Mouse (Mus musculus) testis, adult 2 months (tissue): Measurements from ENCODE around the gene Npas3.

Experiments
- CTCF ChIP-seq: fragments of 200-500 bp; IDR thresholded peaks from 2 replicates; pipeline ENCODE4 v1.5.1; 2012; ENCODE audit warnings: low read depth, mild to moderate bottlenecking, inconsistent platforms, low read length, moderate library complexity; ENCODE audit not compliant: control insufficient read depth, insufficient read depth, insufficient replicate concordance
- POLR2A ChIP-seq: fragments of 200-500 bp; IDR thresholded peaks from 2 replicates; pipeline ENCODE4 v1.6.1; 2012; ENCODE audit warnings: low read depth, mild to moderate bottlenecking, inconsistent platforms, low read length, moderate library complexity; ENCODE audit not compliant: control insufficient read depth

DNA sequence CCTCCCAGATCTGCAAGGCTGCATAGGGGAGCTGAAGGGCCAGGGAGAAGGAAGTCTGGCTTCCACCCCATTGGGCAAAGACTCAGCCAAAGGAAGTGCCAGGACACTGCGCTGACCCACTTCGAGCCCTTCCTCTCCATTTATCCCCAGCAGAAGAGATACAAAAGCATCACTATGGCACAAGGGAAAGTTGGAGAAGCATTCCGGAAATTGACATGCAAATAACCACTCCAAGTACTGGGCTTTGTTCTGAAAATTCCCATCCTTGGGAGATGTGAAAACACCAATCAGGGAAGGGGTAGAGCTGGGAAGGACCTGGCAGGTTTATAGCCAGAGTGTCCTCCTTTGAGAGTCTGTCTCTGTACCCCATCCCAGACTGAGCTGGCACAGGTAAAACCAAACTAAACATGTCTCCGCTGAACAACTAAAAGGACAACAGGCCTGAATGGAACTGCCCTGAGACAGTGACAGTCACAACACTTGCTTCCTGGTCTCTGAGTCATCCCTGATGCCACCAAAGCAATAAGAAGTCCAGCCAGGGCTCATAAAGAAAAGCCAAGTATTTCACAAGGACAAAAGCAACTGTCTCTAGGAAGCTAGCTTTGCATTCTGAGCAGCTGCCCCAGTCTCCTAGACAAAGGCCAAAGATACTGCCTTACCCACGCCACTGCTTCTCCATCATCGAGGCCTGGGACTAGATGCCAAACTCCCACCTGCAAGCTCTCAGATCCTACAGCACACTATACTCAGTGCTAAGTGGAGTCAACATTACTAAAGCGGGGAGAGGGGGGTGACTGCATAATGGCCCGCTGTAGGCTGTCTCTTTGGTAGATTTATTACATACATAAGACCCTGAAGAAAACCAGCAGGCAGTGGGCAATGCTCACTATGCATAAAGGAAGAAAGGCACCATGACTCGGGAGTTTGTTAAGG is 733.4 kb downstream of the Npas3 start:
- TF ChIP-seq POLR2A (no peak), CTCF (no peak)
